Mouse (Mus musculus): ENCODE data around the gene Pik3c2b. TPM values are rescaled to one million over a fixed set of nuclear protein-coding genes. Genes with fewer than 3 reads are reported as not detected.

Pik3c2b gene
- polyA plus RNA-seq, 1 experiment from 2014 or later = 6.3 TPM

DNA sequence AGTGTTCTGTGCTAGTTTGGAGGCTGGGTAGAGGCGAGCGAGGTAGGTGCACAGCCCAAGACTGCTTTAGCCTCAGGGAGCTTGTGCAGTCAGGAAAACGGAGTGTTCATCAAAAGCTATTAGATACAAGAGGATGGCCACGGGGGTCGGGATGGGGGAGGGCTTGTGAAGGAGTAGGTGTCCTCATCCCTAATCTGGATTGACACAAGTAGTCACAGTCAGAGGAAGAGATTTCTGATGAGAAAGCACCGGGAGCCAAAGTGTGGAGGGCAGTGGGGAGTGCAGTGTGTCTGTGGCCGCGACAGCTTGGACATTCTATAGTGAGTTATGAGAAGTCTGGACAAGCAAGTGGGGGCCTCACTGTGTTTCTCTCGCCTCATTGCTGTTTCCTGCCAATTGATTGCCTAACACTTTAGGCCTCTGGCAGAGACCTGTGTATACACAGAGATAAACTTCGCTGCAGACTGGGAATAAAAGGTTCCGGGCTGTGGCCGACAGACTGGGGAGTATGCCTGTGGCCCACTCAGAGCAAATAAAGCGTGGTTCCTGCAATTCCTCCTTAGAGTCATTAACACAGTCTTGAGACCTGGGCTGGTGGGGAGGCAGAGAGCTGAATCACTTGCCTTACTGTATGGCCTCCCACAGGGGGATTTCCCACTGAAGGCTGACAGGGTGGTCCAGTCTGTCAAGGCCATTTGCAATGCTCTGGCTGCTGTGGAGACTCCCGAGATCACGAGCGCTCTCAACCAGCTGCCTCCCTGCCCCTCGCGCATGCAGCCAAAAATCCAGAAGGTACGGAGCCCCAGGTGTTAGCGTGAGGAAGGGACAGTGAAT lies 31.4 kb downstream of the Pik3c2b start:
- Histone ChIP-seq H3K27me3 (no peaks in the 10 kb centered on the region), H3K27ac (peak overlapping the region; percentile 68), H3K4me1 (peaks cover 42% of the 10 kb centered on the region), H3K9me3 (replicated peaks) (no peaks in the 10 kb centered on the region), H3K4me3 (replicated peaks) (no peak overlapping the region), H3K4me2 (0 out of 2 replicates have a peak overlapping the region, but pooled peaks have one; percentile 12), H3K36me3 (peaks cover 12% of the 10 kb centered on the region; the same call in 1 of the 2 replicates), H3K9ac (no peak overlapping the region)
- ATAC-seq (replicated peaks; ENCODE audit: low FRiP score) = peak; percentile 44
- 24% methylated on average over 20 of the region's 20 CpGs for WGBS

GRCm38 (mm10) chr1:133077606-133078337 lies 32.3 kb downstream of the Pik3c2b start:
- H3K27ac ChIP-seq = peak overlapping the region; percentile 68

GRCm38 (mm10) chr1:133078338-133078727 lies 32.9 kb downstream of the Pik3c2b start:
- H3K4me2 ChIP-seq = no peak overlapping the region
- H3K9ac ChIP-seq = no peak overlapping the region
- H3K4me3 ChIP-seq (replicated peaks) = no peak overlapping the region
- H3K36me3 ChIP-seq = peaks cover 23% of the 10 kb centered on the region
- H3K9me3 ChIP-seq (replicated peaks) = no peaks in the 10 kb centered on the region
- H3K4me1 ChIP-seq = peaks cover 33% of the 10 kb centered on the region
- WGBS = 78% methylated on average over 1 of the region's 1 CpGs
- no peaks in the 10 kb centered on the region for H3K27me3 ChIP-seq
- ATAC-seq (replicated peaks; ENCODE audit: low FRiP score) = no peak
- peak overlapping the region; percentile 68 for H3K27ac ChIP-seq

More at GRCm38 (mm10) chr1:133077606-133078337, 32.3 kb downstream of the Pik3c2b start:
- no peak overlapping the region for H3K4me3 ChIP-seq (replicated peaks)
- 38% methylated on average over 12 of the region's 12 CpGs for WGBS
- no peaks in the 10 kb centered on the region for H3K27me3 ChIP-seq
- no peak overlapping the region for H3K9ac ChIP-seq
- no peak overlapping the region for H3K4me2 ChIP-seq
- no peak; the same call in 1 of the 2 replicates for ATAC-seq (replicated peaks; ENCODE audit: low FRiP score)
- peaks cover 19% of the 10 kb centered on the region for H3K36me3 ChIP-seq
- H3K9me3 ChIP-seq (replicated peaks) = no peaks in the 10 kb centered on the region
- peaks cover 38% of the 10 kb centered on the region for H3K4me1 ChIP-seq

DNA sequence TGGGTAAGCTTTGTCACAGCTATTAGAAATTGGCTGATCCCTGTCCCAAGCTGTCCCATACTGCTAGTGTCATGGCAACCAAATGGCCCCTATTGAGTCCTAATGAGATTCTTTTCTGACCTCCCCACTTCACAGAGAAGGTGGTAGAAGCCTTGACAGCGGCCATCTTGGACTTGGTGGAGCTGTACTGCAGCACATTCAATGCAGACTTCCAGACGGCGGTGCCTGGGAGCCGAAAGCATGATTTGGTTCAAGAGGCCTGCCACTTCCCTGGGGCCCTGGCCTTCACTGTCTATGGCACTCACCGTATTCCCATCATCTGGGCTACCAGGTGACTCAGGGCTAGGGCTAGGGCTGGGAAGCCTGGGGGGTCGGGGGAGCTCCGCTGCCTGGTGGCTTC lies 34.0 kb downstream of the Pik3c2b start:
- Histone ChIP-seq H3K4me3 (replicated peaks) (no peak overlapping the region), H3K27ac (no peak overlapping the region), H3K4me1 (peaks cover 34% of the 10 kb centered on the region), H3K9ac (no peak overlapping the region), H3K36me3 (peaks cover 24% of the 10 kb centered on the region), H3K27me3 (no peaks in the 10 kb centered on the region), H3K9me3 (replicated peaks) (no peaks in the 10 kb centered on the region), H3K4me2 (no peak overlapping the region)
- ATAC-seq (replicated peaks; ENCODE audit: low FRiP score) = no peak
- 91% methylated on average over 7 of the region's 7 CpGs for WGBS

- 42% methylated on average over 9 of the region's 9 CpGs for WGBS
- Histone ChIP-seq H3K9me3 (replicated peaks) (no peaks in the 10 kb centered on the region), H3K27me3 (no peaks in the 10 kb centered on the region), H3K27ac (no peak overlapping the region), H3K9ac (no peak overlapping the region), H3K4me1 (peaks cover 35% of the 10 kb centered on the region), H3K4me3 (replicated peaks) (no peak overlapping the region), H3K4me2 (no peak overlapping the region), H3K36me3 (peaks cover 24% of the 10 kb centered on the region)
- ATAC-seq (replicated peaks; ENCODE audit: low FRiP score) = no peak
These were observed 34.7 kb downstream of the Pik3c2b start for GRCm38 (mm10) chr1:133080079-133080561.

- peaks cover 24% of the 10 kb centered on the region for H3K36me3 ChIP-seq
- H3K4me1 ChIP-seq = peaks cover 35% of the 10 kb centered on the region
- no peak for ATAC-seq (replicated peaks; ENCODE audit: low FRiP score)
- no peak overlapping the region for H3K9ac ChIP-seq
- no peak overlapping the region for H3K4me2 ChIP-seq
- no peak overlapping the region for H3K27ac ChIP-seq
- H3K27me3 ChIP-seq = no peaks in the 10 kb centered on the region
- H3K4me3 ChIP-seq (replicated peaks) = no peak overlapping the region
- whole genome bisulfite sequencing = 76% methylated on average over 6 of the region's 6 CpGs
- no peaks in the 10 kb centered on the region for H3K9me3 ChIP-seq (replicated peaks)
These were observed 35.2 kb downstream of the Pik3c2b start for GRCm38 (mm10) chr1:133080717-133081116.

DNA sequence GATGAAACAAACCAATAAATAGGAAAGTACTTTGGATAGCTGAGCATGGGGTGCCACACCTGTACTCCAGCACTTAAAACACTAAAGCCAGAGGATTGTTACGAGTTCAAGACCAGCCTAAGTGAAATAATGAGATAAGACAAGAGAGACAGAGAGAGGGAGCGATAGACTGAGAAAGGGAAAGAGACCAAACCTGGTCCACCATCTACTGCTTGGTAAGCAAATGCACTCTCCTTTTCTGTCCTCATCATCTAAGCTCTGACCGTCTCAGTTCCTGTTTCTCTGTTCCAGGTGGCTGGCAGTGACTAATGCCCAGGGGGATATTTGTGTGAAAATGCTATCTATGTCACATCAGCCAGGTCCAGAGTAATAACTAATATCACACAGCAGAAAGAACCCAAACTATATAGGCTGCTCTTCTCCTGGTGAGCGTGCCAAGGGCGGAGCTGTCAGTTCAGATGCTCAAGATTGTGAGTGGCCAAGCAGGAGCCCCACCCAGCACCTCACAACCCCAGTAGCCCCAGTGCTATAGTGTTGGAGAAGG lies 37.6 kb downstream of the Pik3c2b start:
- H3K27ac ChIP-seq = no peak overlapping the region
- H3K36me3 ChIP-seq = peaks cover 24% of the 10 kb centered on the region
- no peak for ATAC-seq (replicated peaks; ENCODE audit: low FRiP score)
- H3K4me2 ChIP-seq = no peak overlapping the region
- H3K4me3 ChIP-seq (replicated peaks) = no peak overlapping the region
- H3K4me1 ChIP-seq = peaks cover 20% of the 10 kb centered on the region
- no peak overlapping the region for H3K9ac ChIP-seq
- H3K9me3 ChIP-seq (replicated peaks) = no peaks in the 10 kb centered on the region
- no peaks in the 10 kb centered on the region for H3K27me3 ChIP-seq
- WGBS = 85% methylated on average over 5 of the region's 5 CpGs

DNA sequence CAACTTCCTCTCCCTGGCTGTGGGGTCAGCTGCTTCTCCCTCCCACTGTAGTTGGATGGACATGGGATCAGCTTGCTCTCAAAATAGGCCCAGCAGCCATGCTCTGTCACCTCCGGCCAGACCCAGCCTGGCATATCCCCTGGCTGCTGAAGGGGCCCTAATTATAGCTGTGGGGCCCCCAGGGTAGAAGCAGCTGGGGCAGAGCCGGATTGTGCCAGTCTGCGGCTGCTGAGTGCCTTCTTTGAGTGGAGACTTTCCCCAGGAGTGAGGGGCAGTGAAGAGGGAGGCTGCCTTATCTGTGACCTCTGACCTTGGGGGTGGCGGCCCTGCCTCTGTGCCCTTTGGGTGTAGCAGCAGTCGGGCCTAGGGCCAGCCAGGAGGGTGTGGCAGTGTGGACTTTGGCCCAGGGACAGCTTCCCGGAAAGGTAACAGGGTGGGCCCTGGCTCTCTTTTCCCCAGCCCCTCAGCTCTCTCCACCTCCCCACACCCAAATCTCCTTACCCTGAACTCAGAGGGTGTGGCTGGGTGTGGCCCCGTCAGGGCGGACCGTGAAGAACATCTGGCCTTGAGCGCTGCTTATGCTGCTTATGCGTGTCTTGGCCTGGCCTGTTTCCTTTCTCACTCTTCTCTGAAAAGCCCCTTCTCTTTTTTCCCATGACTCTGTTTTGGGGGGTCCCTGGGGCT lies 38.6 kb downstream of the Pik3c2b start:
- Histone ChIP-seq H3K4me2 (no peak overlapping the region), H3K4me3 (replicated peaks) (no peak overlapping the region), H3K9ac (no peak overlapping the region), H3K27me3 (no peaks in the 10 kb centered on the region), H3K9me3 (replicated peaks) (no peaks in the 10 kb centered on the region), H3K27ac (no peak overlapping the region), H3K36me3 (peaks cover 24% of the 10 kb centered on the region), H3K4me1 (peaks cover 16% of the 10 kb centered on the region)
- ATAC-seq (replicated peaks; ENCODE audit: low FRiP score) = no peak
- WGBS = 64% methylated on average over 11 of the region's 11 CpGs

- Histone ChIP-seq H3K36me3 (peaks cover 26% of the 10 kb centered on the region), H3K4me1 (peaks cover 16% of the 10 kb centered on the region), H3K27ac (no peak overlapping the region), H3K4me3 (replicated peaks) (no peak overlapping the region), H3K9me3 (replicated peaks) (no peaks in the 10 kb centered on the region), H3K27me3 (no peaks in the 10 kb centered on the region), H3K4me2 (no peak overlapping the region), H3K9ac (no peak overlapping the region)
- no peak for ATAC-seq (replicated peaks; ENCODE audit: low FRiP score)
- 71% methylated on average over 14 of the region's 14 CpGs for WGBS
These were observed 39.4 kb downstream of the Pik3c2b start for GRCm38 (mm10) chr1:133084708-133085416.

DNA sequence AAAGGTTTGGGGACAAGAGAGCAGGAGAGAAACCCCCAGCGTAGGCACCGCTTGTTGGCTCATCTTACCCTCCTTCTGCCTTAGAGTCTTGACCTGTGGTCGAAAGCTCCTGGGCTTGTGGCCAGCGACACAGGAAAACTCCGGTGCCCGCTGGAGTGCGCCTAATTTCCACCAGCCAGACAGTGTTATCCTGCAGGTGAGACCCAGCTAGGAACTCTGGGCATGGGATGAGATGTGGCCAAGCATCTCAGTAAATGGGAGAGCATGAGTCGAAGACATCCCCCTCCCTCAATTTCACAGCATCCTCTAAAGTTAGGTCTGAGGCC lies 39.9 kb downstream of the Pik3c2b start:
- no peak for ATAC-seq (replicated peaks; ENCODE audit: low FRiP score)
- WGBS = 73% methylated on average over 8 of the region's 8 CpGs
- H3K9ac ChIP-seq = no peak overlapping the region

GRCm38 (mm10) chr1:133086804-133087203 lies 41.3 kb downstream of the Pik3c2b start:
- no peak overlapping the region for H3K9ac ChIP-seq
- H3K4me3 ChIP-seq (replicated peaks) = no peak overlapping the region
- H3K4me1 ChIP-seq = peaks cover 16% of the 10 kb centered on the region
- H3K27me3 ChIP-seq = no peaks in the 10 kb centered on the region
- 75% methylated on average over 10 of the region's 10 CpGs for WGBS
- no peak for ATAC-seq (replicated peaks; ENCODE audit: low FRiP score)
- H3K9me3 ChIP-seq (replicated peaks) = no peaks in the 10 kb centered on the region
- H3K27ac ChIP-seq = no peak overlapping the region
- peaks cover 24% of the 10 kb centered on the region for H3K36me3 ChIP-seq
- no peak overlapping the region for H3K4me2 ChIP-seq

More for the DNA sequence above, 39.9 kb downstream of the Pik3c2b start:
- peaks cover 31% of the 10 kb centered on the region for H3K36me3 ChIP-seq
- H3K4me3 ChIP-seq (replicated peaks) = no peak overlapping the region
- no peak overlapping the region for H3K4me2 ChIP-seq
- peaks cover 16% of the 10 kb centered on the region for H3K4me1 ChIP-seq
- no peaks in the 10 kb centered on the region for H3K9me3 ChIP-seq (replicated peaks)
- H3K27ac ChIP-seq = no peak overlapping the region
- no peaks in the 10 kb centered on the region for H3K27me3 ChIP-seq
